Mouse (Mus musculus) G1E-ER4 (cell line): ENCODE data around the gene H2-DMa. TPM values are rescaled to one million over a fixed set of nuclear protein-coding genes. Genes with fewer than 3 reads are reported as not detected.

ENCODE experiments used
- GATA1 ChIP-seq: IDR thresholded peaks from one replicate; pipeline ENCODE4 v1.8.0; 2012; ENCODE audit warnings: low read length, inconsistent platforms
- polyA plus RNA-seq: library from polyadenylated mRNA; stranded (reverse); fragments of >175 nt; gene quantifications from 2 replicates; pipeline ENCODE4 v1.2.3, GENCODE M21; 2012

The H2-DMa gene
- 2.0 and 2.6 TPM in 2 replicates for polyA plus RNA-seq

- TF ChIP-seq GATA1, result no peak
Observed at GRCm38 (mm10) chr17:34119249-34120179, at the start of gene H2-DMa. Gene H2-DMa, plus strand, starts transcription at chr17:34119541.

DNA sequence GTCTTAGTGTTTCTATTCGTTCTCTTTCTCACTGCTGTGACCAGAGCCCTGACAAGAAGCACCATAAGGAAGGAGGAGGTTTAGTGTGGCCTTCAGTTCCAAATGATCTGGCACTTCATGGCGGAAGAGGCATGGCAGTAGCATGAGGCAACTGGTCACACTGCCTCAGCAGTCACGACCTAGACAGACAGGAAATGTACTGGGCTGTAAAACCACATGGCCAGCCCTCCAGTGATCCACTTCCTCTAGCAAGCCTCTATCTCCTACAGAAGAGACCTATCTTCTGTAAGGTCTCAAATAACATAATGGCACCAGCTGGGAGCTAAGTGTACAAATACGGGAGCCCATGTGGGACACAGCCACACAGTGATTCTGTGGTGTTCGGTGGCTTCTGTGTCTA, 47.2 kb upstream of the H2-DMa start:
- TF ChIP-seq GATA1, result no peak

DNA sequence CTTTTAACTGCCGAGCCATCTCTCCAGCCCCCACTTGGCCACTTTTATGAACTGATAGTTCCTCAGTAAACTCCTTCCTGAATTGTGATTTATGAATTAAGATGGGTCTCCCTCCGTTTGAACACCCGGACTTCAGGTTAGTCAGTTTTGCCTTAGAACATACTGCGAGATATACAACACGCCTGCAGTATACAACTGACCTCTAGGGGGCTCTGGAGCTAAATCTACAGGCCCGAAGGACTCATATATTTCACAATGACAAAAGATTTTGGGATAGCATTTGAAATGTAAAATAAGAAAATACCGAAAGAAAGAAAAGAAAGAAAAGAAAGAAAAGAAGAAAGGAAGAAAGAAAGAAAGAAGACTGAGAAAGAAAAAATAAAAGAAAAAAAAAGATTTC, 44.1 kb upstream of the H2-DMa start:
- TF ChIP-seq GATA1, result no peak

DNA sequence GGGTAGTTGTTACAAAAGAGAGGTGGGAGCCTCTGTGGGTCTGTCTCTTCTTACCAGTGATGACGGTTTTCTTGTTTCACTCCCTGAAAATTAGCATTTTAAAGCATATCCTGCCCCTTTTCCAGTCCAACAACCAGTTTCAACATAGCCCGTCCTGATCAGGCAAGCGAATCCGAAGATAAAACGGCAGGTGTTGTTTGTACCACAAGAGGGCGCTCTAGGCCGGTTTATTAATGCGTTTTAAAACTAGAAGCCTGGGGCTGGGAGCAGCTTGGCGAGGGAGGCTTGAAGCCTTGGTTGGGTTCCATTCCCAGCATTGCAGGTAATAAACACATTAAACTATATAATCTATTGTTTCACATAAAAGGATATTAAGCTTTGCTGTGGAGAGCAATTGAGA, 41.8 kb upstream of the H2-DMa start:
- TF ChIP-seq GATA1, result no peak

- TF ChIP-seq GATA1, result no peak
Observed at GRCm38 (mm10) chr17:34078148-34078547, 41.2 kb upstream of the H2-DMa start.

- TF ChIP-seq GATA1, result no peak
Observed at GRCm38 (mm10) chr17:34079002-34079401, 40.3 kb upstream of the H2-DMa start.

GRCm38 (mm10) chr17:34079621-34080020, 39.7 kb upstream of the H2-DMa start:
- no peak for TF ChIP-seq GATA1

- TF ChIP-seq GATA1, result no peak
Observed at GRCm38 (mm10) chr17:34083104-34083503, 36.2 kb upstream of the H2-DMa start.

DNA sequence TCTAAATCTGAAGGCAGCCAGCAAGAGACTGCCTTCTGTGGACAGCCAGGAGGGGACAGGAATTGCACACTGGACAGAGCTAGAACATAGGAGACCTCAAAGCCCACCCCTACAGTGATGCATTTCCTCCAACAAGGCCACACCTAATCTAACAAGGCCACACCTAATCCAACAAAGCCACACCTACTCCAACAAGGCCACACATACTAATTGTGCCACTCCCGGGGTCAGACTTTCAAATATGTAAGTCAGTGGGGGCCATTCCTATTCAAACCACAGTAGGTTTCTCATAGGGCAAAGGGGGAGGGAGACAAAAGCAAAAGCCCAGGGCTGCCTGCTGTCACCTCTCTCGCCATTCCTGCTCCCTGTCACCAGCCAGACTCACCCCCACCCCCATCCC, 32.0 kb upstream of the H2-DMa start:
- TF ChIP-seq GATA1, result no peak

- no peak for TF ChIP-seq GATA1
Observed at GRCm38 (mm10) chr17:34088124-34088523, 31.2 kb upstream of the H2-DMa start.

DNA sequence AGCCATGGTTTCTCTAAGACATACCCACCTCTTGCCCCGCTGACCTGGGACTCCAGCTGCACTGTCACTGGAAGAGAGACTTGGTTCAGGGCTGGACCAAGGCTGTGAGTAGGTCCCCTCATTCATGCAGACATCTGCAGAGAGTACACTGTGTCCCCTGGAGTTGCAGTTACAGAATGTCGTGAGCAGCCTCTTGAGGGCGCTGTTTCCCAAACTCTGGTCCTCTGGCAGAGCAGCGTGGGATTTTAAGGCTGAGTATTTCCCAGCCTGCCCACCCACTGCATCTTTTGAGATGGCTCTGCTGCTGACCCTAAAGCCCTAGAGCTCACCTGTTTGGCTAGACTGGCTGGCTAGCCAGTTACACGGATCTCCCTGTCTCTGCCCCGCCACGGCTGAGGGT, 28.4 kb upstream of the H2-DMa start:
- no peak for TF ChIP-seq GATA1

- no peak for TF ChIP-seq GATA1
Observed at GRCm38 (mm10) chr17:34092197-34092875, 27.0 kb upstream of the H2-DMa start, which contains the start of gene H2-Oa. Gene H2-Oa, plus strand, starts transcription at chr17:34092340.

DNA sequence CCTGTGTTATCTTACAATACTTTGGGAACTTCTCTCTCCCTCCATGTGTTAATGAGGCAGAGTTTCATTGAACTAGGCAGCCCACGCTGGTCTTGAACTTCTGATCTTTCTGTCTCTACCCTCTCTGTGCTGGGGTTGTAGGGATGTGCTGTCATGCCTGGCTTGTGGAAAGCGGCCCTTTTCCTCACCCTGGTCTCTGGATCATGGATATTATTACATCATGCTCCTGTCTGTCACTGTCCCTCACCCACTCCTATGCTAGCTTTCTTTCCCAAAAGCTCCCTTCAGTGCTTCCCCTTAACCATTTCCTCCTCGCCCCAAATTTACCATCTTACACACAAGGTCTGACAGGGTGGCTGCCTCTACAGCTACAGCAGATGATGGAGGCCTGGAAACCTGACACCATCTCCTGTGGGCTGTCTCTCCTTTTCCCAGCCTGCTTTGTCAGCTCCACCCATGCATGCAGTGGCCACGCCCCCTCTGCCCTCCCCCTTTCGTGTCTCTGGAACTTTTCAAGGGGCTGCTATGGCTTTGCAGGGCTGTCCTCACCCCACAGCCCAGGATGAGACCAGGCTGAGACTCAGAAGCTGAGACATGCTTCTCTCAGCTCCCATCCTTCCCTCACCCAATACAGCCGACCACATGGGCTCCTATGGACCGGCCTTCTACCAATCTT, 26.0 kb upstream of the H2-DMa start:
- no peak for TF ChIP-seq GATA1

- TF ChIP-seq GATA1, result no peak
Observed at GRCm38 (mm10) chr17:34094283-34095035, 24.9 kb upstream of the H2-DMa start.

- TF ChIP-seq GATA1, result no peak
Observed at GRCm38 (mm10) chr17:34096497-34097010, 22.8 kb upstream of the H2-DMa start.
